20 mouse cellular contexts compared by ENCODE assay signal in genomic region chr2:60203733-60204132, GRCm38 (mm10).
"Had no signal": no experiment of that assay in that cellular context is flagged by ENCODE, and none has a peak within 500 bp of the region (broad histone marks: within the 10 kb centered on the region; RNA-seq: fewer than 3 reads in every experiment).

No protein-coding gene starts in this region.

- H3K4me2 ChIP-seq: limb, embryonic 12.5 days; limb, embryonic 15.5 days; lung, embryonic 15.5 days; midbrain, embryonic 13.5 days; neural tube, embryonic 13.5 days had no signal

- H3K9me3 ChIP-seq: limb, embryonic 12.5 days; limb, embryonic 15.5 days; lung, embryonic 15.5 days; midbrain, embryonic 10.5 days; midbrain, embryonic 13.5 days; neural tube, embryonic 13.5 days had no signal

- DNase-seq: kidney, adult 2 months; layer of hippocampus, postnatal 36 days; left cerebral cortex, postnatal 4 days; lung, adult 18-20 months; lung, postnatal 14 days; lung, postnatal 4 days; thymus, adult 2 months; thymus, postnatal 14 days; thymus, postnatal 4 days had no signal

- H3K27me3 ChIP-seq: limb, embryonic 12.5 days; limb, embryonic 15.5 days; lung, embryonic 15.5 days had no signal

- ATAC-seq: midbrain, embryonic 13.5 days; midbrain, embryonic 16.5 days had no signal

- H3K4me3 ChIP-seq: limb, embryonic 12.5 days; limb, embryonic 15.5 days; lung, embryonic 15.5 days; midbrain, embryonic 10.5 days; midbrain, embryonic 13.5 days; myocyte; neural tube, embryonic 13.5 days had no signal

- H3K27ac ChIP-seq: kidney, postnatal 0 days; limb, embryonic 12.5 days; limb, embryonic 15.5 days; liver, embryonic 14.5 days; lung, embryonic 15.5 days; midbrain, embryonic 10.5 days; midbrain, embryonic 13.5 days; neural tube, embryonic 13.5 days; stomach, postnatal 0 days had no signal

- H3K9ac ChIP-seq: limb, embryonic 12.5 days; limb, embryonic 15.5 days; liver, embryonic 14.5 days; lung, embryonic 15.5 days; midbrain, embryonic 13.5 days; neural tube, embryonic 13.5 days had no signal
